Mouse (Mus musculus) liver, postnatal 0 days (tissue): Measurements from ENCODE around the gene Rnase11. TPM values are rescaled to one million over a fixed set of nuclear protein-coding genes. Genes with fewer than 3 reads are reported as not detected.
"Not testable (repeated sequence)": the region's sequence is repeated elsewhere in the genome, so short reads cannot be mapped to it uniquely, and the experiment has no call there.

Experiments
- ATAC-seq: fragments of 200-750 bp; cut with Nextera tagmentation; 2 replicates; pipeline ENCODE4 v1.8.0; 2017; ENCODE audit warnings: mild to moderate bottlenecking, moderate library complexity
- DNase-seq: peaks from one replicate; pipeline ENCODE4 v3.0.0-alpha.2; 2016
- H3K27ac ChIP-seq: fragments of 300-500 bp; sonication (generic); 2 replicates; pipeline ENCODE4 v1.5.1; 2014; ENCODE audit warnings: antibody characterized with exemption, moderate library complexity, mild to moderate bottlenecking, low read depth
- H3K27me3 ChIP-seq: fragments of 300-500 bp; sonication (generic); 2 replicates; pipeline ENCODE4 v1.6.1; 2014; ENCODE audit warnings: low read length, control low read depth, mixed read lengths; ENCODE audit not compliant: insufficient read depth
- H3K36me3 ChIP-seq: fragments of 300-500 bp; sonication (generic); replicated peaks from 2 replicates; pipeline ENCODE4 v1.6.1; 2014; ENCODE audit warnings: mild to moderate bottlenecking, control low read depth, low read length, moderate library complexity, mixed read lengths; ENCODE audit not compliant: insufficient read depth
- H3K4me1 ChIP-seq: fragments of 300-500 bp; sonication (generic); 2 replicates; pipeline ENCODE4 v1.6.1; 2014; ENCODE audit warnings: antibody characterized with exemption, mild to moderate bottlenecking, control low read depth; ENCODE audit not compliant: insufficient read depth
- H3K4me2 ChIP-seq: fragments of 300-500 bp; sonication (generic); 2 replicates; pipeline ENCODE4 v1.6.1; 2014; ENCODE audit warnings: low read depth, mild to moderate bottlenecking, low read length, moderate library complexity, mixed read lengths
- H3K4me3 ChIP-seq: fragments of 300-500 bp; sonication (generic); 2 replicates; pipeline ENCODE4 v1.5.1; 2014; ENCODE audit warnings: low read depth, low read length
- H3K9ac ChIP-seq: fragments of 300-500 bp; sonication (generic); replicated peaks from 2 replicates; pipeline ENCODE4 v1.6.1; 2014; ENCODE audit warnings: mild to moderate bottlenecking, moderate library complexity
- H3K9me3 ChIP-seq: fragments of 300-500 bp; sonication (generic); 2 replicates; pipeline ENCODE4 v1.6.1; 2016; ENCODE audit warnings: mild to moderate bottlenecking, control low read depth, low read length, mixed read lengths
- CTCF ChIP-seq: sonication (generic); IDR thresholded peaks from 2 replicates; pipeline ENCODE4 v1.5.1; 2016; ENCODE audit warnings: antibody characterized with exemption, low read depth
- EP300 ChIP-seq: IDR thresholded peaks from 2 replicates; pipeline ENCODE4 v1.6.1; 2016; ENCODE audit warnings: antibody characterized with exemption, low read depth, mild to moderate bottlenecking
- WGBS: fragments of 180-500 bp; shearing (Covaris S2); extraction: QIAGEN DNeasy Blood & Tissue Kit; methylation state at CpG from one replicate; pipeline ENCODE4 v1.1.7; 2014; ENCODE audit not compliant: insufficient replicate concordance; 5-methylcytosine and 5-hydroxymethylcytosine counted together
- polyA plus RNA-seq: library from polyadenylated mRNA; unstranded; fragments of >200 nt; fragmentation: Nextera tagmentation; extraction: Ambion mirVana; gene quantifications from 2 replicates; pipeline ENCODE4 v1.2.1, GENCODE M21; 2015

Rnase11 gene
- polyA plus RNA-seq: not detected in 2 replicates

GRCm38 (mm10) chr14:51050063-51050462 lies at the start of gene Rnase11:
Rnase11 (minus strand) TSS chr14:51050163.
- peaks cover 2% of the 10 kb centered on the region for H3K4me1 ChIP-seq
- H3K27ac ChIP-seq: no peak within 1 kb of the TSS
- H3K36me3 ChIP-seq: no peaks in the 10 kb centered on the region
- DNase-seq: no peak
- no peaks in the 10 kb centered on the region for H3K9me3 ChIP-seq
- no peak within 1 kb of the TSS for H3K9ac ChIP-seq
- no peak within 1 kb of the TSS for H3K4me2 ChIP-seq
- WGBS: 66% methylated on average over 2 of the region's 2 CpGs
- H3K4me3 ChIP-seq: no peak within 1 kb of the TSS
- no peak for ATAC-seq
- TF ChIP-seq EP300: no peak
- no peak for TF ChIP-seq CTCF
- H3K27me3 ChIP-seq: no peaks in the 10 kb centered on the region

GRCm38 (mm10) chr14:51098921-51099320 lies 49.0 kb upstream of the Rnase11 start:
- WGBS: 96% methylated on average over 11 of the region's 11 CpGs
- H3K4me3 ChIP-seq: no peak overlapping the region

GRCm38 (mm10) chr14:51098300-51098699 lies 48.3 kb upstream of the Rnase11 start:
- H3K4me2 ChIP-seq: not testable (repeated sequence)

More at GRCm38 (mm10) chr14:51098921-51099320, 49.0 kb upstream of the Rnase11 start:
- ATAC-seq: no peak
- no peak overlapping the region for H3K27ac ChIP-seq
- no peak overlapping the region for H3K4me2 ChIP-seq
- TF ChIP-seq EP300: no peak
- TF ChIP-seq CTCF: no peak
- no peak for DNase-seq
- no peaks in the 10 kb centered on the region for H3K9me3 ChIP-seq
- H3K9ac ChIP-seq: no peak overlapping the region
- H3K27me3 ChIP-seq: no peaks in the 10 kb centered on the region
- peaks cover 15% of the 10 kb centered on the region for H3K4me1 ChIP-seq
- H3K36me3 ChIP-seq: no peaks in the 10 kb centered on the region

GRCm38 (mm10) chr14:51095736-51096524 lies 46.0 kb upstream of the Rnase11 start:
- peak overlapping the region; percentile 20 for H3K27ac ChIP-seq
- H3K4me3 ChIP-seq: peak overlapping the region; percentile 1; the same call in 1 of the 2 replicates

More at GRCm38 (mm10) chr14:51098300-51098699, 48.3 kb upstream of the Rnase11 start:
- ATAC-seq (peak; percentile 26), DNase-seq (peak; percentile 52)
- not testable (repeated sequence) for H3K27me3 ChIP-seq, H3K9ac ChIP-seq, H3K27ac ChIP-seq, H3K4me3 ChIP-seq, H3K9me3 ChIP-seq, H3K36me3 ChIP-seq
- peaks cover 21% of the 10 kb centered on the region for H3K4me1 ChIP-seq
- WGBS: 31% methylated on average over 1 of the region's 1 CpGs
- peak; percentile 79 for TF ChIP-seq CTCF

GRCm38 (mm10) chr14:51094921-51095320 lies 45.0 kb upstream of the Rnase11 start:
- DNase-seq (no peak), ATAC-seq (no peak)
- no peaks in the 10 kb centered on the region for H3K27me3 ChIP-seq
- 73% methylated on average over 9 of the region's 9 CpGs for WGBS
- no peak overlapping the region for H3K27ac ChIP-seq
- H3K9ac ChIP-seq: no peak overlapping the region
- H3K9me3 ChIP-seq: no peaks in the 10 kb centered on the region
- H3K4me3 ChIP-seq: no peak overlapping the region
- TF ChIP-seq CTCF (no peak), EP300 (no peak)
- H3K36me3 ChIP-seq: no peaks in the 10 kb centered on the region
- peaks cover 37% of the 10 kb centered on the region for H3K4me1 ChIP-seq
- no peak overlapping the region for H3K4me2 ChIP-seq

More at GRCm38 (mm10) chr14:51095736-51096524, 46.0 kb upstream of the Rnase11 start:
- peaks cover 33% of the 10 kb centered on the region for H3K4me1 ChIP-seq
- no peaks in the 10 kb centered on the region for H3K36me3 ChIP-seq
- ATAC-seq: peak; percentile 81
- TF ChIP-seq CTCF (no peak), EP300 (no peak)
- no peaks in the 10 kb centered on the region for H3K27me3 ChIP-seq
- peak overlapping the region; percentile 19; the same call in 1 of the 2 replicates for H3K4me2 ChIP-seq
- no peaks in the 10 kb centered on the region for H3K9me3 ChIP-seq
- WGBS: 25% methylated on average over 9 of the region's 9 CpGs
- H3K9ac ChIP-seq: no peak overlapping the region
- peak; percentile 28 for DNase-seq

- Histone ChIP-seq H3K9ac (no peak overlapping the region), H3K4me3 (no peak overlapping the region), H3K27me3 (no peaks in the 10 kb centered on the region), H3K27ac (peak overlapping the region; percentile 37), H3K4me2 (no peak overlapping the region), H3K9me3 (no peaks in the 10 kb centered on the region), H3K36me3 (no peaks in the 10 kb centered on the region), H3K4me1 (peaks cover 37% of the 10 kb centered on the region)
- ATAC-seq (no peak), DNase-seq (peak; percentile 42)
- TF ChIP-seq CTCF (no peak), EP300 (no peak)
- 59% methylated on average over 5 of the region's 5 CpGs for WGBS
Measured at GRCm38 (mm10) chr14:51094096-51094875, 44.3 kb upstream of the Rnase11 start.
